In genomic region chr11:54791458-54791857, GRCm38 (mm10) we compare ENCODE assay signal across 25 mouse cellular contexts.
"Had no signal": no experiment of that assay in that cellular context is flagged by ENCODE, and none has a peak within 500 bp of the region (broad histone marks: within the 10 kb centered on the region; RNA-seq: fewer than 3 reads in every experiment).

No protein-coding gene starts in this region.

- H3K4me1 ChIP-seq: limb, embryonic 12.5 days had no signal

- ATAC-seq: hindbrain, postnatal 0 days; intestine, embryonic 16.5 days had no signal

- H3K27ac ChIP-seq: gastrocnemius, adult 2 months; heart, embryonic 10.5 days; hindbrain, embryonic 13.5 days; hindbrain, embryonic 15.5 days; hindbrain, postnatal 0 days; kidney, embryonic 15.5 days; kidney, postnatal 0 days; left cerebral cortex, adult 2 months; limb, embryonic 10.5 days; limb, embryonic 12.5 days; liver, embryonic 13.5 days had no signal

- H3K36me3 ChIP-seq: heart, embryonic 10.5 days; heart, embryonic 12.5 days; hindbrain, embryonic 13.5 days; hindbrain, embryonic 15.5 days; kidney, embryonic 15.5 days; limb, embryonic 10.5 days; limb, embryonic 12.5 days; liver, embryonic 13.5 days had no signal

- H3K9me3 ChIP-seq: heart, embryonic 10.5 days; heart, embryonic 12.5 days; hindbrain, embryonic 13.5 days; hindbrain, embryonic 15.5 days; kidney, embryonic 15.5 days; limb, embryonic 10.5 days; limb, embryonic 12.5 days; liver, embryonic 13.5 days had no signal

- H3K9ac ChIP-seq: heart, embryonic 12.5 days; hindbrain, embryonic 13.5 days; hindbrain, embryonic 15.5 days; kidney, embryonic 15.5 days; limb, embryonic 12.5 days; liver, embryonic 13.5 days had no signal

- H3K4me3 ChIP-seq: gastrocnemius, adult 2 months; heart, embryonic 10.5 days; heart, embryonic 12.5 days; hindbrain, embryonic 13.5 days; hindbrain, embryonic 15.5 days; kidney, embryonic 15.5 days; left cerebral cortex, adult 2 months; limb, embryonic 10.5 days; limb, embryonic 12.5 days; liver, embryonic 13.5 days had no signal

- DNase-seq: gastrocnemius, adult 2 months; gastrocnemius, postnatal 10 days; gastrocnemius, postnatal 25 days; heart, adult 18-20 months; heart, postnatal 10 days; heart, postnatal 4 days; kidney, adult 11 months; kidney, adult 2 months; kidney, adult 9 months; kidney, postnatal 14 days; kidney, postnatal 36 days; layer of hippocampus, adult 9-11 months; liver; liver, embryonic 13.5 days had no signal

- H3K27me3 ChIP-seq: heart, embryonic 12.5 days; hindbrain, embryonic 13.5 days; hindbrain, embryonic 15.5 days; kidney, embryonic 15.5 days; limb, embryonic 12.5 days; liver, embryonic 13.5 days had no signal
